Mouse (Mus musculus) forebrain, embryonic 13.5 days (tissue): Measurements from ENCODE around the gene Arhgap42. TPM values are rescaled to one million over a fixed set of nuclear protein-coding genes. Genes with fewer than 3 reads are reported as not detected.
A peak's percentile ranks its signal among the peaks of the same experiment; 100 is the strongest.

Experiments used
- ATAC-seq: fragments of 200-750 bp; cut with Nextera tagmentation; 2 replicates; pipeline ENCODE4 v1.8.0; 2017
- H3K27ac ChIP-seq: fragments of 300-500 bp; sonication (generic); 2 replicates; pipeline ENCODE4 v1.5.1; 2015; ENCODE audit warnings: inconsistent platforms, mild to moderate bottlenecking, moderate library complexity
- H3K27me3 ChIP-seq: fragments of 300-500 bp; sonication (generic); 2 replicates; pipeline ENCODE4 v1.6.1; 2015; ENCODE audit warnings: mild to moderate bottlenecking, inconsistent platforms
- H3K36me3 ChIP-seq: fragments of 300-500 bp; sonication (generic); 2 replicates; pipeline ENCODE4 v1.6.1; 2015; ENCODE audit warnings: mild to moderate bottlenecking, inconsistent platforms; ENCODE audit not compliant: poor library complexity, severe bottlenecking
- H3K4me1 ChIP-seq: fragments of 300-500 bp; sonication (generic); 2 replicates; pipeline ENCODE4 v1.6.1; 2015; ENCODE audit warnings: inconsistent platforms
- H3K4me2 ChIP-seq: fragments of 300-500 bp; sonication (generic); 2 replicates; pipeline ENCODE4 v1.6.1; 2015; ENCODE audit warnings: inconsistent platforms, mild to moderate bottlenecking, moderate library complexity
- H3K4me3 ChIP-seq: fragments of 300-500 bp; sonication (generic); 2 replicates; pipeline ENCODE4 v1.5.1; 2015; ENCODE audit warnings: mild to moderate bottlenecking, inconsistent platforms
- H3K9ac ChIP-seq: fragments of 300-500 bp; sonication (generic); 2 replicates; pipeline ENCODE4 v1.6.1; 2015; ENCODE audit warnings: mild to moderate bottlenecking, inconsistent platforms
- H3K9me3 ChIP-seq: fragments of 300-500 bp; sonication (generic); replicated peaks from 2 replicates; pipeline ENCODE4 v1.6.1; 2016; ENCODE audit warnings: inconsistent platforms
- WGBS: fragments of 180-500 bp; shearing (Covaris S2); methylation state at CpG from one replicate; pipeline ENCODE4 v1.1.7; 2015; 5-methylcytosine and 5-hydroxymethylcytosine counted together
- polyA plus RNA-seq: library from polyadenylated mRNA; unstranded; fragments of >200 nt; fragmentation: Nextera tagmentation; extraction: Ambion mirVana; gene quantifications from 2 replicates; pipeline ENCODE4 v1.2.1, GENCODE M21; 2015

The Arhgap42 gene
- polyA plus RNA-seq, 1 experiment from 2014 or later = 22.9 TPM

- Histone ChIP-seq H3K9me3 (no peaks in the 10 kb centered on the region), H3K4me2 (no peak overlapping the region), H3K9ac (no peak overlapping the region), H3K36me3 (no peaks in the 10 kb centered on the region), H3K4me1 (0 out of 2 replicates have a peak, but pooled peaks cover 4% of the 10 kb centered on the region), H3K4me3 (no peak overlapping the region), H3K27me3 (no peaks in the 10 kb centered on the region), H3K27ac (no peak overlapping the region)
- peak; percentile 24; the same call in 1 of the 2 replicates for ATAC-seq
- 48% methylated on average over 4 of the region's 4 CpGs for WGBS
Observed at GRCm38 (mm10) chr9:9127041-9127755, 111.7 kb downstream of the Arhgap42 start.

GRCm38 (mm10) chr9:9124156-9124555 lies 114.7 kb downstream of the Arhgap42 start:
- H3K36me3 ChIP-seq = no peaks in the 10 kb centered on the region
- H3K9ac ChIP-seq = no peak overlapping the region
- H3K27me3 ChIP-seq = no peaks in the 10 kb centered on the region
- ATAC-seq = no peak
- 0 out of 2 replicates have a peak, but pooled peaks cover 4% of the 10 kb centered on the region for H3K4me1 ChIP-seq
- H3K9me3 ChIP-seq = no peaks in the 10 kb centered on the region
- H3K4me3 ChIP-seq = no peak overlapping the region
- WGBS = 90% methylated on average over 2 of the region's 2 CpGs
- no peak overlapping the region for H3K4me2 ChIP-seq
- no peak overlapping the region for H3K27ac ChIP-seq

GRCm38 (mm10) chr9:9114266-9114665 lies 124.6 kb downstream of the Arhgap42 start:
- 75% methylated on average over 3 of the region's 3 CpGs for WGBS
- no peak overlapping the region for H3K4me3 ChIP-seq
- H3K9ac ChIP-seq = no peak overlapping the region
- no peaks in the 10 kb centered on the region for H3K4me1 ChIP-seq
- no peaks in the 10 kb centered on the region for H3K36me3 ChIP-seq
- H3K9me3 ChIP-seq = no peaks in the 10 kb centered on the region
- no peaks in the 10 kb centered on the region for H3K27me3 ChIP-seq
- H3K27ac ChIP-seq = no peak overlapping the region
- no peak for ATAC-seq
- no peak overlapping the region for H3K4me2 ChIP-seq

GRCm38 (mm10) chr9:9113847-9114246 lies 125.1 kb downstream of the Arhgap42 start:
- Histone ChIP-seq H3K4me1 (no peaks in the 10 kb centered on the region), H3K27me3 (no peaks in the 10 kb centered on the region), H3K9me3 (no peaks in the 10 kb centered on the region), H3K9ac (no peak overlapping the region), H3K27ac (no peak overlapping the region), H3K4me2 (no peak overlapping the region), H3K4me3 (no peak overlapping the region), H3K36me3 (no peaks in the 10 kb centered on the region)
- 70% methylated on average over 1 of the region's 1 CpGs for WGBS
- ATAC-seq = no peak

- Histone ChIP-seq H3K4me3 (no peak overlapping the region), H3K27me3 (no peaks in the 10 kb centered on the region), H3K4me2 (no peak overlapping the region), H3K4me1 (no peaks in the 10 kb centered on the region), H3K9ac (no peak overlapping the region), H3K9me3 (no peaks in the 10 kb centered on the region), H3K27ac (no peak overlapping the region), H3K36me3 (no peaks in the 10 kb centered on the region)
- 92% methylated on average over 4 of the region's 4 CpGs for WGBS
- no peak for ATAC-seq
Observed at GRCm38 (mm10) chr9:9112921-9113320, 126.0 kb downstream of the Arhgap42 start.

- no peak overlapping the region for H3K27ac ChIP-seq
- no peak for ATAC-seq
- no peak overlapping the region for H3K4me3 ChIP-seq
Observed at GRCm38 (mm10) chr9:9107697-9108096, 131.2 kb downstream of the Arhgap42 start.

GRCm38 (mm10) chr9:9104761-9105160 lies 134.1 kb downstream of the Arhgap42 start:
- Histone ChIP-seq H3K4me1 (no peaks in the 10 kb centered on the region), H3K4me2 (no peak overlapping the region)
- WGBS = 92% methylated on average over 3 of the region's 3 CpGs

More at GRCm38 (mm10) chr9:9107697-9108096, 131.2 kb downstream of the Arhgap42 start:
- H3K36me3 ChIP-seq = no peaks in the 10 kb centered on the region
- no peak overlapping the region for H3K4me2 ChIP-seq
- H3K27me3 ChIP-seq = no peaks in the 10 kb centered on the region
- no peaks in the 10 kb centered on the region for H3K9me3 ChIP-seq
- no peak overlapping the region for H3K9ac ChIP-seq
- no peaks in the 10 kb centered on the region for H3K4me1 ChIP-seq

GRCm38 (mm10) chr9:9102158-9102514 lies 136.8 kb downstream of the Arhgap42 start:
- ATAC-seq = no peak
- no peak overlapping the region for H3K9ac ChIP-seq

More at GRCm38 (mm10) chr9:9104761-9105160, 134.1 kb downstream of the Arhgap42 start:
- Histone ChIP-seq H3K27ac (no peak overlapping the region), H3K9me3 (no peaks in the 10 kb centered on the region), H3K27me3 (no peaks in the 10 kb centered on the region), H3K4me3 (no peak overlapping the region), H3K36me3 (no peaks in the 10 kb centered on the region), H3K9ac (no peak overlapping the region)
- no peak for ATAC-seq

GRCm38 (mm10) chr9:9101482-9102157 lies 137.3 kb downstream of the Arhgap42 start:
- H3K9me3 ChIP-seq = no peaks in the 10 kb centered on the region
- no peak overlapping the region for H3K4me3 ChIP-seq
- H3K4me1 ChIP-seq = no peaks in the 10 kb centered on the region
- 80% methylated on average over 12 of the region's 12 CpGs for WGBS
- H3K27ac ChIP-seq = no peak overlapping the region
- H3K36me3 ChIP-seq = no peaks in the 10 kb centered on the region
- no peak overlapping the region for H3K9ac ChIP-seq
- H3K27me3 ChIP-seq = no peaks in the 10 kb centered on the region
- no peak for ATAC-seq
- H3K4me2 ChIP-seq = no peak overlapping the region

More at GRCm38 (mm10) chr9:9102158-9102514, 136.8 kb downstream of the Arhgap42 start:
- no peaks in the 10 kb centered on the region for H3K36me3 ChIP-seq
- H3K27ac ChIP-seq = no peak overlapping the region
- no peaks in the 10 kb centered on the region for H3K9me3 ChIP-seq
- no peak overlapping the region for H3K4me2 ChIP-seq
- no peak overlapping the region for H3K4me3 ChIP-seq
- no peaks in the 10 kb centered on the region for H3K4me1 ChIP-seq
- no peaks in the 10 kb centered on the region for H3K27me3 ChIP-seq
- WGBS = 96% methylated on average over 2 of the region's 2 CpGs

GRCm38 (mm10) chr9:9101055-9101454 lies 137.8 kb downstream of the Arhgap42 start:
- Histone ChIP-seq H3K4me1 (no peaks in the 10 kb centered on the region), H3K9me3 (no peaks in the 10 kb centered on the region), H3K4me2 (no peak overlapping the region), H3K27me3 (no peaks in the 10 kb centered on the region), H3K4me3 (no peak overlapping the region), H3K9ac (no peak overlapping the region), H3K36me3 (no peaks in the 10 kb centered on the region), H3K27ac (no peak overlapping the region)
- no peak for ATAC-seq
- WGBS = 85% methylated on average over 4 of the region's 4 CpGs

GRCm38 (mm10) chr9:9097835-9098234 lies 141.1 kb downstream of the Arhgap42 start:
- H3K4me2 ChIP-seq = no peak overlapping the region
- no peak for ATAC-seq
- 95% methylated on average over 4 of the region's 4 CpGs for WGBS
- H3K4me3 ChIP-seq = no peak overlapping the region
- H3K9ac ChIP-seq = no peak overlapping the region
- no peaks in the 10 kb centered on the region for H3K4me1 ChIP-seq
- no peaks in the 10 kb centered on the region for H3K27me3 ChIP-seq
- H3K36me3 ChIP-seq = no peaks in the 10 kb centered on the region
- no peak overlapping the region for H3K27ac ChIP-seq
- no peaks in the 10 kb centered on the region for H3K9me3 ChIP-seq

- Histone ChIP-seq H3K27me3 (no peaks in the 10 kb centered on the region), H3K27ac (no peak overlapping the region), H3K4me1 (no peaks in the 10 kb centered on the region), H3K4me2 (no peak overlapping the region), H3K4me3 (no peak overlapping the region), H3K9ac (no peak overlapping the region), H3K36me3 (no peaks in the 10 kb centered on the region), H3K9me3 (no peaks in the 10 kb centered on the region)
- no peak for ATAC-seq
- 90% methylated on average over 1 of the region's 1 CpGs for WGBS
Observed at GRCm38 (mm10) chr9:9096761-9097160, 142.1 kb downstream of the Arhgap42 start.
